Mouse (Mus musculus): ENCODE results near the gene Phf3. TPM values are rescaled to one million over a fixed set of nuclear protein-coding genes. Genes with fewer than 3 reads are reported as not detected.
"Not testable (repeated sequence)": the region's sequence is repeated elsewhere in the genome, so short reads cannot be mapped to it uniquely, and the experiment has no call there.

The Phf3 gene
- polyA plus RNA-seq, 1 experiment from 2014 or later = 36.1 TPM

DNA sequence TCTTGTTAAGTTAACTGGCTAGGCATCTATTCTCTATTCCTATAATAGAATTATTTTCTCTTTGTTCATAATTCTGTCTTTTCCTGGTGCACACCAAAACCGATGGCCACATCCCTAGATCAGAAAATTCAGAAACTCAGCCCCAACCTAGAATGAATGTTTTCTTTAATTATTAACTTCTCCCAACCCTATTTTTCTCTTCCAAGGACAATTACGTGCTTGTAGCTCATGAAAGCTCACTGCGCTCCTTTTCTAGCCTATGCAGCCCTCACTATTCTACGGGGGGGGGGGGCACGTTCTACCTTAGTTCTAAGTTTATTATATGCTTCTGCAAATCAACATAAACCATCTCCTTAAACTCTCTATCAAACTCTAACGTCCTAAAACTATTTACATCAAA lies 90.0 kb downstream of the Phf3 start:
- no peaks in the 10 kb centered on the region for H3K27me3 ChIP-seq
- no peaks in the 10 kb centered on the region for H3K4me1 ChIP-seq
- 80% methylated on average over 6 of the region's 6 CpGs for WGBS
- no peak overlapping the region for H3K27ac ChIP-seq
- H3K36me3 ChIP-seq = no peaks in the 10 kb centered on the region
- H3K4me2 ChIP-seq (replicated peaks) = no peak overlapping the region
- no peak overlapping the region for H3K9ac ChIP-seq
- H3K9me3 ChIP-seq = no peaks in the 10 kb centered on the region
- ATAC-seq (ENCODE audit: low FRiP score, low read depth) = no peak
- H3K4me3 ChIP-seq = no peak overlapping the region

- Histone ChIP-seq H3K9me3 (no peaks in the 10 kb centered on the region), H3K36me3 (no peaks in the 10 kb centered on the region), H3K27me3 (no peaks in the 10 kb centered on the region), H3K4me3 (no peak overlapping the region), H3K27ac (no peak overlapping the region), H3K9ac (no peak overlapping the region), H3K4me2 (replicated peaks) (no peak overlapping the region), H3K4me1 (no peaks in the 10 kb centered on the region; the same call in 1 of the 2 replicates)
- ATAC-seq (ENCODE audit: low FRiP score, low read depth) = no peak
- 48% methylated on average over 6 of the region's 6 CpGs for WGBS
These were observed 93.4 kb downstream of the Phf3 start for GRCm38 (mm10) chr1:30780293-30780692.

DNA sequence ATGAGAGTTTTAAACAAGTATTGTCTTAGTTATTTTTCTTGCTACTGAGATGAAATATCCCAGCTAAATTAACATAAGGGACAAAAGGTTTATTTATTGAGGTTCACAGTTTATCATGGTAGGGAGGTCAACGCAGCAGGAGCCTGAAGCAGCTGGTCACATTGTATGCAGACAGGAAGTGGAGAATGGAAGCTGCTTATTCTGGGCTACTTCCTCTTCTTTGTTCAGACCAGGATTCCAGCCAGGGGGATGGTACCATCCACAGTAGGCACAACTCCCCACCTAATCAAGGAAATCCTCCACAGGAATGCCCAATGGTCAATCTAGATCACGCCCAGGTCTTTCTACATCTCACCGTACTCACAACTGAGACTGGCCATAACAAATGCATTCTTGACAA lies 94.2 kb downstream of the Phf3 start:
- Histone ChIP-seq H3K9me3 (no peaks in the 10 kb centered on the region), H3K4me3 (no peak overlapping the region), H3K36me3 (no peaks in the 10 kb centered on the region), H3K4me2 (replicated peaks) (no peak overlapping the region), H3K27me3 (no peaks in the 10 kb centered on the region), H3K27ac (no peak overlapping the region), H3K4me1 (no peaks in the 10 kb centered on the region; the same call in 1 of the 2 replicates), H3K9ac (no peak overlapping the region)
- 89% methylated on average over 3 of the region's 3 CpGs for WGBS
- no peak for ATAC-seq (ENCODE audit: low FRiP score, low read depth)

GRCm38 (mm10) chr1:30778374-30779005 lies 95.2 kb downstream of the Phf3 start:
- WGBS = 16% methylated on average over 14 of the region's 14 CpGs
- Histone ChIP-seq H3K27me3 (no peaks in the 10 kb centered on the region), H3K4me1 (no peaks in the 10 kb centered on the region; the same call in 1 of the 2 replicates), H3K9ac (0 out of 2 replicates have a peak overlapping the region, but pooled peaks have one; percentile 20), H3K4me2 (replicated peaks) (peak overlapping the region; percentile 44; the same call in 1 of the 2 replicates), H3K4me3 (no peak overlapping the region), H3K36me3 (no peaks in the 10 kb centered on the region), H3K27ac (no peak overlapping the region), H3K9me3 (no peaks in the 10 kb centered on the region)
- no peak; the same call in 1 of the 2 replicates for ATAC-seq (ENCODE audit: low FRiP score, low read depth)

DNA sequence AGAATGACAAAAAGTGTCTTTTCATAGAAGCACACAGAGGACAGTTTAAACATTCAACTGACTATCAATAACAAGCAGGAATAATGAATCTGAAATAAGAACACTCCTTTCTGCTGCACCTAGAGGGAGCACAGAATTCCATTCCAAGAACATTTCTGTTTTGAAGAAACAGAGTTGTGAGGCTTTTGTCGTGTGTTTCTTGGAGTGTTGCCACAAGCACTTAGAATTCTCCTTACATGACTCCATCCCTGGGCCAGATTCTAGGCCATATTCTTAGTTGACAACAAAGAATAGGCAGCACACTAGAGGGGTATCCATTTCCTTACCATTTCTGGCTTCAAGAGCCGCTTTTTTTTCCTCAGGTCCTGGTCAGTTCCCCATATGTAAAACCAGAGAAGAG lies 97.5 kb downstream of the Phf3 start:
- Histone ChIP-seq H3K4me1 (no peaks in the 10 kb centered on the region; the same call in 1 of the 2 replicates), H3K27me3 (no peaks in the 10 kb centered on the region), H3K36me3 (no peaks in the 10 kb centered on the region), H3K27ac (no peak overlapping the region), H3K9ac (no peak overlapping the region), H3K9me3 (no peaks in the 10 kb centered on the region), H3K4me2 (replicated peaks) (no peak overlapping the region), H3K4me3 (no peak overlapping the region)
- 57% methylated on average over 2 of the region's 2 CpGs for WGBS
- ATAC-seq (ENCODE audit: low FRiP score, low read depth) = no peak

- Histone ChIP-seq H3K27ac (no peak overlapping the region), H3K4me3 (no peak overlapping the region), H3K36me3 (no peaks in the 10 kb centered on the region), H3K4me1 (no peaks in the 10 kb centered on the region; the same call in 1 of the 2 replicates), H3K9me3 (no peaks in the 10 kb centered on the region), H3K27me3 (no peaks in the 10 kb centered on the region), H3K9ac (no peak overlapping the region), H3K4me2 (replicated peaks) (no peak overlapping the region)
- no peak for ATAC-seq (ENCODE audit: low FRiP score, low read depth)
- 88% methylated on average over 6 of the region's 6 CpGs for WGBS
These were observed 100.1 kb downstream of the Phf3 start for GRCm38 (mm10) chr1:30773662-30774061.

DNA sequence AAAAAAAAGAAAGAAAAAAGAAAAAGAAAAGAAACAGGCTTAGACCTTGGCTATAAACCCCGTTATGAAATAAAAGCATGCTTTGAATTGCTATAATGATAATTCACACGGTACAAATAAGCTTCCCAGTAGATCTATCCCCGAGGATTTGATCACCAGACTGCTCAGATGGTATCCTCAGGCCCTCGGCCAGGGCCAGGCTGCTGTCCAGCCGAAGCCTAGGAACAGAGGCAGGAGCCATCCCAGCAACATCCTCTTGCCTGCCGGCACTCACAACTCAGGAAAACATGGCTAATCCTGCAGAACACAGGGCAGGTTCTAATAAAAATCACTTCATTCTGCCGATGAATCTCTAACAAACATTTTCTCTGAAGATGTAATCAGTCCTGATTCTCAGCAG lies 100.9 kb downstream of the Phf3 start:
- no peak for ATAC-seq (ENCODE audit: low FRiP score, low read depth)

DNA sequence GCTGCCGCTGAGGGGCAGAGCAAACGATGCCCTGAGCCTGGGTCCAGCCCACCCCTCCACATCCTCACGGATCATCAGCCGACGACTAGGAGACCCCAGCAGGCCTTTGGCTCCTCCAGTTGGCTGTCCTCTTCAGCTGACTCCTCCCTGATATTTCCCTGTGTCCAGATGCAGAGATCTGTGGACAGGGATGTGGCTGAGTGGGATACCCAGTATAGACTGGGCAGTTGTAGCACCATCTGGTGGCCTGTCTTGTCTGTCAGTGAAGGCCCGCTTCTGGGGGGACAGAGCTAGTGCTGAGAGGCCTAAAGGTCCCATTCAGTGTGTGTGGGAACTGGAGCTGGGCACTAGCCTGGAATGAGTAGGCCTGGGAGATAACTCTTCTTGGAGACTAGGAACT lies 101.9 kb downstream of the Phf3 start:
- H3K9ac ChIP-seq = no peak overlapping the region
- no peak overlapping the region for H3K4me3 ChIP-seq
- no peaks in the 10 kb centered on the region for H3K9me3 ChIP-seq
- H3K4me1 ChIP-seq = no peaks in the 10 kb centered on the region; the same call in 1 of the 2 replicates
- ATAC-seq (ENCODE audit: low FRiP score, low read depth) = no peak
- 73% methylated on average over 6 of the region's 6 CpGs for WGBS
- no peak overlapping the region for H3K4me2 ChIP-seq (replicated peaks)
- H3K27ac ChIP-seq = no peak overlapping the region
- H3K27me3 ChIP-seq = no peaks in the 10 kb centered on the region
- H3K36me3 ChIP-seq = no peaks in the 10 kb centered on the region

More for the DNA sequence above, 100.9 kb downstream of the Phf3 start:
- Histone ChIP-seq H3K27me3 (no peaks in the 10 kb centered on the region), H3K9me3 (no peaks in the 10 kb centered on the region), H3K36me3 (no peaks in the 10 kb centered on the region), H3K27ac (no peak overlapping the region), H3K4me1 (no peaks in the 10 kb centered on the region; the same call in 1 of the 2 replicates), H3K4me3 (no peak overlapping the region), H3K9ac (no peak overlapping the region), H3K4me2 (replicated peaks) (no peak overlapping the region)
- 80% methylated on average over 7 of the region's 7 CpGs for WGBS

DNA sequence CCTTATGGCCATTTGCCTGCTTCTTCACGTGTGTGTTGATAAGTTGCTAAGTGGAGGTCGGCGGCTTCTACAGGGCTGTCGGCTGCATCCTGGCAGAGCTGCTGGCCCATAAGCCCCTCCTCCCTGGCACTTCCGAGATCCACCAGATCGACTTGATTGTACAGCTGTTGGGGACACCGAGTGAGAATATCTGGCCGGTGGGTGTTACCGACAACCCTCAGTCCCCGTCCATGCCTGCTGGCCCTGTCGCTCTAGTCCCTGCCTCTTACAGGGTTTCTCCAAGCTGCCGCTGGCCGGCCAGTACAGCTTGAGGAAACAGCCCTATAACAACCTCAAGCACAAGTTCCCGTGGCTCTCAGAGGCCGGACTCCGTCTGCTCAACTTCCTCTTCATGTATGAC lies 103.1 kb downstream of the Phf3 start:
- WGBS = 93% methylated on average over 14 of the region's 16 CpGs
- H3K27ac ChIP-seq; H3K27me3 ChIP-seq; H3K4me3 ChIP-seq; H3K4me2 ChIP-seq (replicated peaks); H3K36me3 ChIP-seq; H3K9me3 ChIP-seq; H3K4me1 ChIP-seq; H3K9ac ChIP-seq; ATAC-seq (ENCODE audit: low FRiP score, low read depth): not testable (repeated sequence)

GRCm38 (mm10) chr1:30756794-30757193 lies 116.9 kb downstream of the Phf3 start:
- Histone ChIP-seq H3K4me3 (no peak overlapping the region), H3K9ac (no peak overlapping the region), H3K36me3 (no peaks in the 10 kb centered on the region), H3K4me2 (replicated peaks) (no peak overlapping the region), H3K9me3 (no peaks in the 10 kb centered on the region), H3K4me1 (no peaks in the 10 kb centered on the region), H3K27ac (no peak overlapping the region), H3K27me3 (no peaks in the 10 kb centered on the region)
- no peak for ATAC-seq (ENCODE audit: low FRiP score, low read depth)

- Histone ChIP-seq H3K9me3 (no peaks in the 10 kb centered on the region), H3K27ac (no peak overlapping the region), H3K9ac (no peak overlapping the region), H3K4me1 (no peaks in the 10 kb centered on the region), H3K4me3 (no peak overlapping the region), H3K4me2 (replicated peaks) (no peak overlapping the region), H3K27me3 (no peaks in the 10 kb centered on the region), H3K36me3 (no peaks in the 10 kb centered on the region)
- WGBS = 58% methylated on average over 3 of the region's 3 CpGs
- ATAC-seq (ENCODE audit: low FRiP score, low read depth) = no peak
These were observed 118.1 kb downstream of the Phf3 start for GRCm38 (mm10) chr1:30755453-30756224.
